8 mouse cellular contexts compared by ENCODE assay signal in genomic region chr2:60801571-60802155, GRCm38 (mm10).
DNase-seq lines count a peak whose midpoint lies in the region; ATAC-seq lines count a peak whose summit lies in the region.

No protein-coding gene starts in this region.

- H3K36me3 ChIP-seq in kidney, embryonic 15.5 days = peaks cover 15% of the 10 kb centered on the region; the same call in 1 of the 2 replicates
- no peaks in the 10 kb centered on the region for H3K36me3 ChIP-seq in embryonic facial prominence, embryonic 14.5 days (ENCODE audit: control insufficient read depth, insufficient read depth, low read length)
- H3K36me3 ChIP-seq in intestine, embryonic 16.5 days (ENCODE audit: control insufficient read depth, insufficient read depth, low read length) = no peaks in the 10 kb centered on the region; the same call in 1 of the 2 replicates
- H3K36me3 ChIP-seq in midbrain, embryonic 14.5 days (ENCODE audit: control insufficient read depth, insufficient read depth, low read length) = no peaks in the 10 kb centered on the region

- no peaks in the 10 kb centered on the region for H3K9me3 ChIP-seq in kidney, embryonic 15.5 days (replicated peaks)
- H3K9me3 ChIP-seq in embryonic facial prominence, embryonic 14.5 days (ENCODE audit: control insufficient read depth, low read length) = no peaks in the 10 kb centered on the region
- H3K9me3 ChIP-seq in intestine, embryonic 16.5 days (ENCODE audit: control insufficient read depth, low read length) = no peaks in the 10 kb centered on the region
- no peaks in the 10 kb centered on the region for H3K9me3 ChIP-seq in midbrain, embryonic 14.5 days (ENCODE audit: control insufficient read depth, low read length)

- H3K27ac ChIP-seq in kidney, embryonic 15.5 days = peak overlapping the region; percentile 67; the same call in 1 of the 2 replicates
- H3K27ac ChIP-seq in embryonic facial prominence, embryonic 14.5 days (replicated peaks; ENCODE audit: low read depth, low read length) = no peak overlapping the region
- H3K27ac ChIP-seq in intestine, embryonic 16.5 days (ENCODE audit: low read length) = no peak overlapping the region
- no peak overlapping the region for H3K27ac ChIP-seq in midbrain, embryonic 14.5 days (replicated peaks; ENCODE audit: low read depth, low read length)

- no peak for DNase-seq in kidney, postnatal 36 days
- DNase-seq in embryonic facial prominence, embryonic 14.5 days (ENCODE audit: low spot score) = no peak
- peak; percentile 62 for DNase-seq in midbrain, embryonic 14.5 days
- no peak for DNase-seq in embryo, embryonic 10.5 days (ENCODE audit: low spot score)
- DNase-seq in testis, postnatal 10 days (ENCODE audit: low spot score) = no peak
- DNase-seq in cerebellum, postnatal 10 days = no peak

- peak overlapping the region; percentile 24; the same call in 1 of the 2 replicates for H3K4me3 ChIP-seq in kidney, embryonic 15.5 days (replicated peaks)
- no peak overlapping the region; the same call in 1 of the 2 replicates for H3K4me3 ChIP-seq in embryonic facial prominence, embryonic 14.5 days (ENCODE audit: low read depth, low read length)
- peak overlapping the region; percentile 27 for H3K4me3 ChIP-seq in intestine, embryonic 16.5 days (ENCODE audit: low read length)
- no peak overlapping the region for H3K4me3 ChIP-seq in midbrain, embryonic 14.5 days (replicated peaks; ENCODE audit: low read depth, low read length)

- peak; percentile 47 for ATAC-seq in kidney, embryonic 15.5 days (replicated peaks; ENCODE audit: low FRiP score)
- ATAC-seq in embryonic facial prominence, embryonic 14.5 days (ENCODE audit: low read depth) = peak; percentile 31; the same call in 1 of the 2 replicates
- ATAC-seq in intestine, embryonic 16.5 days = 0 out of 2 replicates have a peak, but pooled peaks have one; percentile 63
- 0 out of 2 replicates have a peak, but pooled peaks have one; percentile 6 for ATAC-seq in midbrain, embryonic 14.5 days (ENCODE audit: low FRiP score, low TSS enrichment)

- H3K9ac ChIP-seq in kidney, embryonic 15.5 days = 0 out of 2 replicates have a peak overlapping the region, but pooled peaks have one; percentile 21
- no peak overlapping the region for H3K9ac ChIP-seq in embryonic facial prominence, embryonic 14.5 days (ENCODE audit: low read depth, low read length)
- no peak overlapping the region for H3K9ac ChIP-seq in intestine, embryonic 16.5 days (ENCODE audit: low read depth, low read length)
- no peak overlapping the region for H3K9ac ChIP-seq in midbrain, embryonic 14.5 days (replicated peaks; ENCODE audit: low read length)

- H3K4me1 ChIP-seq in kidney, embryonic 15.5 days = peaks cover 56% of the 10 kb centered on the region
- H3K4me1 ChIP-seq in embryonic facial prominence, embryonic 14.5 days (ENCODE audit: control insufficient read depth, insufficient read depth, low read length) = peaks cover 53% of the 10 kb centered on the region
- H3K4me1 ChIP-seq in intestine, embryonic 16.5 days (ENCODE audit: control insufficient read depth, insufficient read depth, low read length) = peaks cover 7% of the 10 kb centered on the region; the same call in 1 of the 2 replicates
- H3K4me1 ChIP-seq in midbrain, embryonic 14.5 days (ENCODE audit: control insufficient read depth, insufficient read depth, low read length) = peaks cover 34% of the 10 kb centered on the region

- H3K27me3 ChIP-seq in kidney, embryonic 15.5 days = no peaks in the 10 kb centered on the region
- no peaks in the 10 kb centered on the region for H3K27me3 ChIP-seq in embryonic facial prominence, embryonic 14.5 days (replicated peaks; ENCODE audit: control insufficient read depth, insufficient read depth, low read length)
- H3K27me3 ChIP-seq in intestine, embryonic 16.5 days (replicated peaks; ENCODE audit: control insufficient read depth, insufficient read depth, low read length) = no peaks in the 10 kb centered on the region
- H3K27me3 ChIP-seq in midbrain, embryonic 14.5 days (ENCODE audit: control insufficient read depth, insufficient read depth, low read length) = peaks cover 14% of the 10 kb centered on the region

- 57% methylated on average over 12 of the region's 12 CpGs for WGBS in kidney, embryonic 15.5 days
- 44% methylated on average over 12 of the region's 12 CpGs for WGBS in embryonic facial prominence, embryonic 14.5 days
- WGBS in intestine, embryonic 16.5 days = 64% methylated on average over 12 of the region's 12 CpGs
- WGBS in midbrain, embryonic 14.5 days = 9% methylated on average over 12 of the region's 12 CpGs

- H3K4me2 ChIP-seq in kidney, embryonic 15.5 days = peak overlapping the region; percentile 49
- H3K4me2 ChIP-seq in embryonic facial prominence, embryonic 14.5 days (ENCODE audit: low read depth, low read length) = peak overlapping the region; percentile 35
- peak overlapping the region; percentile 42 for H3K4me2 ChIP-seq in intestine, embryonic 16.5 days (ENCODE audit: low read depth, low read length)
- peak overlapping the region; percentile 33 for H3K4me2 ChIP-seq in midbrain, embryonic 14.5 days (ENCODE audit: low read length)

Comparison
In these comparisons a context has a peak if more than half of its experiments do, and no peak if none do; other contexts are left out.
1. ATAC-seq: peak in every context shown above with its lines; median percentile 63 in intestine, embryonic 16.5 days; 47 in kidney, embryonic 15.5 days; 31 in embryonic facial prominence, embryonic 14.5 days; 6 in midbrain, embryonic 14.5 days.
2. H3K4me3 ChIP-seq: peak in kidney, embryonic 15.5 days (single experiment) and intestine, embryonic 16.5 days (single experiment); none in embryonic facial prominence, embryonic 14.5 days (single experiment) and midbrain, embryonic 14.5 days (single experiment).
3. Peak in every context shown above with its lines, with median percentiles within 50 percentile points of each other: H3K4me2 ChIP-seq.